Mouse (Mus musculus): ENCODE results near the gene Nek5. TPM values are rescaled to one million over a fixed set of nuclear protein-coding genes. Genes with fewer than 3 reads are reported as not detected.

Nek5 gene
- under 1 TPM; 0.06 to 0.31 TPM for polyA plus RNA-seq (2017; shearing (Covaris generic))

GRCm38 (mm10) chr8:22124220-22125152 lies at the start of gene Nek5:
Gene Nek5, minus strand, starts transcription at chr8:22125053.

GRCm38 (mm10) chr8:22166080-22166603 lies 41.3 kb upstream of the Nek5 start, which contains the start of gene Nek3:
Gene Nek3, minus strand, starts transcription at chr8:22166435.

GRCm38 (mm10) chr8:22060446-22060889 lies 64.4 kb downstream of the Nek5 start, which contains the start of gene Alg11:
Gene Alg11, plus strand, starts transcription at chr8:22060721.

GRCm38 (mm10) chr8:22059821-22060445 lies 64.9 kb downstream of the Nek5 start, which contains the start of gene Atp7b:
Gene Atp7b, minus strand, starts transcription at chr8:22060305.

Other genes starting within 250 kb of the Nek5 start
- gene Defb9, start 239.6 kb downstream of the Nek5 start, polyA plus RNA-seq (2017; shearing (Covaris generic)) = not detected
- not detected for gene Defb11, start 218.6 kb downstream of the Nek5 start, polyA plus RNA-seq (2017; shearing (Covaris generic))
- gene Defb15, start 192.3 kb downstream of the Nek5 start, polyA plus RNA-seq (2017; shearing (Covaris generic)) = not detected
- gene Defb35, start 186.7 kb downstream of the Nek5 start, polyA plus RNA-seq (2017; shearing (Covaris generic)) = 1 to 10 TPM in 1 of 2 experiments, not detected in 1; 3.7 TPM
- not detected for gene Defb13, start 178.3 kb downstream of the Nek5 start, polyA plus RNA-seq (2017; shearing (Covaris generic))
- gene Fam90a1a, start 166.3 kb downstream of the Nek5 start, polyA plus RNA-seq (2017; shearing (Covaris generic)) = 1 to 10 TPM in 1 of 2 experiments, under 1 TPM in 1; 0.17 to 1.7 TPM
- gene Ccdc70, start 155.3 kb downstream of the Nek5 start, polyA plus RNA-seq (2017; shearing (Covaris generic)) = under 1 TPM in 1 of 2 experiments, not detected in 1; 0.55 TPM
- gene Atp7b, start 64.7 kb downstream of the Nek5 start, polyA plus RNA-seq (2017; shearing (Covaris generic)) = under 1 TPM; 0.06 to 0.22 TPM
- gene Alg11, start 64.3 kb downstream of the Nek5 start, polyA plus RNA-seq (2017; shearing (Covaris generic)) = 10 to 100 TPM; 10.3 to 11.7 TPM
- 1 to 10 TPM; 3.8 to 7.1 TPM for gene Nek3, start 41.4 kb upstream of the Nek5 start, polyA plus RNA-seq (2017; shearing (Covaris generic))
- gene Ckap2, start 60.8 kb upstream of the Nek5 start, polyA plus RNA-seq (2017; shearing (Covaris generic)) = 1 to 10 TPM; 1.8 to 7.9 TPM
- 10 to 100 TPM; 37.0 to 49.8 TPM for gene Vps36, start 67.8 kb upstream of the Nek5 start, polyA plus RNA-seq (2017; shearing (Covaris generic))
- gene Thsd1, start 102.3 kb upstream of the Nek5 start, polyA plus RNA-seq (2017; shearing (Covaris generic)) = 1 to 10 TPM in 1 of 2 experiments, under 1 TPM in 1; 0.58 to 2.0 TPM
- under 1 TPM in 1 of 2 experiments, not detected in 1; 0.18 TPM for gene Tpte, start 158.4 kb upstream of the Nek5 start, polyA plus RNA-seq (2017; shearing (Covaris generic))

Measured in inflammation-experienced regulatory T-cells (primary cell).